Mouse (Mus musculus) CH12.LX (cell line): ENCODE measurements around the gene Opcml.

ENCODE experiments used
- CTCF ChIP-seq, 2 experiments: IDR thresholded peaks in 1 of 2; conservative IDR thresholded peaks in 1 of 2; 2 replicates each; pipeline ENCODE4 v1.5.1; 2011 to 2012; ENCODE audit warnings: low read depth in 2 of 2, low read length in 2 of 2, improper control_type of control experiment in 1 of 2, inconsistent platforms in 1 of 2, mild to moderate bottlenecking in 1 of 2, moderate library complexity in 1 of 2
- EP300 ChIP-seq: IDR thresholded peaks from 2 replicates; pipeline ENCODE4 v1.6.1; 2011; ENCODE audit warnings: low read length, improper control_type of control experiment
- HCFC1 ChIP-seq: IDR thresholded peaks from 2 replicates; pipeline ENCODE4 v1.6.1; 2012; ENCODE audit warnings: low read depth, mild to moderate bottlenecking, inconsistent platforms, low read length, improper control_type of control experiment
- POLR2A ChIP-seq: IDR thresholded peaks from 2 replicates; pipeline ENCODE4 v1.6.1; 2011; ENCODE audit warnings: low read depth, mild to moderate bottlenecking, improper control_type of control experiment, low read length

- TF ChIP-seq HCFC1 (no peak), CTCF (conservative IDR thresholded peaks at IDR 0.05 in 1 of 2, IDR thresholded peaks at IDR 0.05 in 1 of 2; ENCODE audit: low read depth in 2 of 2, low read length in 2 of 2) (no peak), EP300 (no peak), POLR2A (no peak)
Observed at GRCm38 (mm10) chr9:28281571-28281970, 491.0 kb downstream of the Opcml start.
